Mouse (Mus musculus) lung, adult 18-20 months (tissue): ENCODE measurements around the gene Phf2.
A peak's percentile ranks its signal among the peaks of the same experiment; 100 is the strongest.
"Not testable (repeated sequence)": the region's sequence is repeated elsewhere in the genome, so short reads cannot be mapped to it uniquely, and the experiment has no call there.

Experiments
- DNase-seq, 2 experiments: peaks; one replicate each; pipeline ENCODE4 v3.0.0; 2022; ENCODE audit warnings: mixed read lengths in 2 of 2

Phf2 gene

DNA sequence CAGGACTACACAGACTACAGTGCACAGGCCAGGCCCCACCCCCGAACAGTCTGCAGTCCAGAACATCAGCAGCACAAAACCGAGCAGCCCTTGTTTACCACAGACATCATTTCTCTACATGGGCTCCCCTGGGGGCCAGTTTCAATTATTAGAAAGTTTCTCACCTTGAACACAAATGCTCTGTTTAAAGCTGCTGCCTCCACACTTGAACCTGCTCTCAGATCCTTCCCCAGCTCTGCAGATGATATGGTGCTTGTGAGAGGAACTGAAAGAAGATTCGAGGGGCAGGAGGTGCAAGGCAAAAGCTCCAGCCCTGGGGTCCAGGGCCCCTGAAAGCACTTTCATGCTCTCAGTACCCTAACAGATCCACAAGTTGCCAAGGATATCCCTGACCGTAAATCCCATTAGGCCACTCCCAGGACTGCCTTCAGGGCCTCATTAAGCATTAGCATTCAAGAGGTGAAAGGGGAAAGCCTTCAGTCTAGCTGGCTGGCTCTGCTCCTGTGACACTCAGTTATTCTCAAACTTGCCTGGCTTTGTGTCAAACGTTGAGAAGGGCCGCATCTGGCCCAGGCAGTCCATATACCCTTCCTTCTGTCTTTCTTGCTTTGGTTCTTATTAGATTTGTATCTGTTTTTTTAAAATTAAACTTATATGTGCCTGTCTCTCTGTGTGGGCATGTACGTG, 13.5 kb downstream of the Phf2 start:
- no peak for DNase-seq

DNA sequence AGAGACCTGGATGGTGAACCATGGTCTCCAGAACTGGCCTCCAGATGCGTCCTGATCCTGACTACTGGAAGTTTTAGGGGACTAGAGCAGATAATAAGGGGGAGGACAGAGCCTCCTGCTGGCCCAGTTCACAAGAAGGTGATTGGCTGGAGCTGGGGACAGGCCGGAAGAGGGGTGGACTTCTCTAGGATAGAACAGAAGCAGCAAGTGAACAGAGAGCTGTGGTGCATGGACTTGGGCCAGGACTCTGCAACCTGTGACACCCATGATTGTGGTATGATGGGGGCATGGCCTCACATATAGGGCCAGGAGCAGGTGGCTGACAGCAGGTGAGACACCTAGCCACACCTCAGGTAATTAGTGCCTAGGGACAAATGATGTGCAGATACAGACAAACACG, 17.0 kb downstream of the Phf2 start:
- no peak for DNase-seq

DNA sequence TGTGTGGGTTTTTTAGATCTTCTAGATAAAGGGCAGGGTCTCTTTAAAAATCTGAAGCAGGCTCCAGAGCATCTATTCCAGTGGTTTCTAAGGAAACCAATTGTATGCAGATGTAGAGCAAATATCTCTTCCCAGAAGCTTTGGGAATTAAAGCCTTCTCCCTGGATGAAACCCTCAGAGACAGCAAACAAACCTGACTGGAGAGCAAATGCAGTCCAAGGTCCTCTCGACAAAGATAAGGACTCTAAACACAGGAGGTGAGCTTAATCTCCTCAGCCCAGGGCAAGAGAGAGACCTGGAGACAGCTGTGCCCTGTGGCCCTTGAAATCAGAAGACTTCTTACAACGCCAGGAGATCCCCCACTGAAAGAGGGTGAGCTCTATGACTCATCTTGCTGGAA, 17.4 kb downstream of the Phf2 start:
- no peak for DNase-seq

GRCm38 (mm10) chr13:48852859-48853258, 18.1 kb downstream of the Phf2 start:
- no peak for DNase-seq

- peak in 1 of 2 experiments; percentile 51 for DNase-seq
These were observed 19.2 kb downstream of the Phf2 start for GRCm38 (mm10) chr13:48851719-48852118.

- no peak for DNase-seq
These were observed 20.1 kb downstream of the Phf2 start for GRCm38 (mm10) chr13:48850771-48851170.

DNA sequence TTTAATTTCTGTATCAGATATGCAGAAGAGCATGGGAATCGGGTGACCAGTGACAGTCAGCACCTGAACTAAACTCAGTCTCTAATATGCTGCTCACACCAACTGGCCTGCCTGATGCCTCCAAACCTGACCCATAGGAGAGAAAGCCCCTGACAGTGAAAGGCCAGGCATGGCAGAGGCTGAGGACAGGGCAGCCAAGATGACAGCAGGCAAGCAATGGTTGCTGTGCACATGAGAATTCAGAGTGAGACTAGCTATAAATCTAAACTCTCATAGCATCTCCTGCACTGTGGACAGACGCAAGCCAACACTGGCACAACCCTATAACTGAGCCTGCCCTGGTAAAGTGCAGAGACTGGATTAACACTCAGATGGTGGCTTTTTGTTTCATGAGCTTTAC, 20.6 kb downstream of the Phf2 start:
- DNase-seq: no peak

GRCm38 (mm10) chr13:48849155-48849554, 21.8 kb downstream of the Phf2 start:
- DNase-seq: peak; percentile 41 to 56

DNA sequence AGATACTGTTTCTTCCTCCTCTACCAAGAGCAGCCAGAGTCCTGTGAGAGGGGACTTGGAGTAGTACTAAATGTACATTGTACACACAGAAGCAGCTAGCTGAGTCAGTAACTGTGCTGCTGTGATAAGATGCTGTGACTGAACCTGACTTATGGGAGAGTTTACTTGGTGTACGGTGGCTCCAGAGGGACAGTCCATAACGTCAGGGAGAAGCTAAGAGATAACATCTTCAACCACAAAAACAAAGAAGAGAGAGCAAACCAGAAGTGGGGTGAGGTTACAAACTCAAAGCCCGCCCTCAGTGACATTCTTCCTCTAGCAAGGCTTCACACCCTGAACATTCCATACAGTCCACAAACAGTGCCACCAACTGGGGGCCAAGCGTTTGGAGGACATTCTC, 25.6 kb downstream of the Phf2 start:
- DNase-seq: no peak

- DNase-seq: no peak
These were observed 27.4 kb downstream of the Phf2 start for GRCm38 (mm10) chr13:48843530-48843929.

DNA sequence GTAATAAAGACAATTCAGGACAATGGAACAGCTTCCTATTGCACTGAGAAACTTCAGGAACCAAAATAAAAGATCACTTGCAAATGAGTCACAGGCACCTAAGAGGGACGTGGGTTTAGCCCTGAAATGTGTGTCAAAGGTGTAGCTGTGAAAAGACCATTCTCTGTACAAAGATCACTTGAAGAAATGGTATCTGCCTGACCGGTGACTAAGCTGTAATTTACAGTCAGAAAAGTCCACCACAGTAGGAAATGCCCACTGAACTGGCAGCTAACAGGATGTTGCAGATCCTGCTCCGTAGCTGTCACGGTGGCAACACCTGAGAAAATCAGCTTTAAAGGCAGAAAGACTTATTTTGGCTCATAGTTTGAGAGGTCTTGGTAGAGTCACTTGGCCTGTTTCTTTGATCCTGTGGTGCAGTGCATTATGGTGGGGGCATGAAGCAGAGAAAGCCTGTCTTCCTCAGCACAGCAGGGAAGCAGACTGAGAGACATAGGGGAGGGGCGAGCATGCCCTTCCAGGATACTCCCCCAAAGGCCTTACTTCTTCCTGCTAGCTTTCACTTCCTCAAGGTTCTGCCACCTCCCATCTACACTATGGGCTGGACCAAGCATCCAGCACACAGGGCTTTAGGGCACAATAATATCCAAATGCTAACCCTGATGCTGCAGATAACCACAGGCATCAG, 28.9 kb downstream of the Phf2 start:
- peak in 1 of 2 experiments; percentile 16 for DNase-seq

DNA sequence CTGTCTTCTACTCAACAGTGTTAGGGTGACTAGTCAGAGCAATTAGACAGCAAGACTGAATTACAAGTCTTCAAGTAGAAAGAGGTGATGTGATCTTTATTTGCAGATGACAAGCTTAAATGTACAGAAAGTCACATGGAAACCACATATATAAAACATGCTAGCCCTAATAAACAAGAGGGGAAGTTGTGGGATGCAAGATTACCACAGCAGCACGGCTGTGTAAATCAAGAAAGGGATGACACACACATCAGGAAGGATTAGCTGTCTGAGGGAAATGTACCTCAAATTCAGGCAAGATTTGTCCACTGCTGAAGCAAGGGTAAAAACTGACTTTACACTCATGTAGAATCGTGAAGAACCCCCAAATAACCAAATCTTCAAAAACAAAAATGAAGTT, 32.6 kb downstream of the Phf2 start:
- no peak for DNase-seq

DNA sequence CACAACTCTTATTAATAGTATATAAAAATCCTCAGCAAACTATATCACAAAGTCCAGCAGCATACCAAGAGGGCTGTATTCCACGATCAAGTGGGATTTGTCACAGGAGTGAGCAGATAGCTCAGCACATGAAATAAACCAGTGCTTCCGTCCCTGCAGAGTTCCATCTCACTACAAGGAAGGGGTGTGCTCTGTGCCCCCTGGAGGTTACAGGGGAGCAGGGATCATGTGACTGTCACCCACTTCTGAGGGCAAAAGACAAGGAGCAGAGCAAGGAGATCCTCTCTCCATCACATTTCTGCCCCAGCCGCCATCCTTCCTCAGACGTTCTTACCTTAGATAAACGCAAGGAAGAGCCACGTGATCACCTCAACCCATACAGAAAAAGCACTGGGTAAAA, 33.4 kb downstream of the Phf2 start:
- no peak for DNase-seq

DNA sequence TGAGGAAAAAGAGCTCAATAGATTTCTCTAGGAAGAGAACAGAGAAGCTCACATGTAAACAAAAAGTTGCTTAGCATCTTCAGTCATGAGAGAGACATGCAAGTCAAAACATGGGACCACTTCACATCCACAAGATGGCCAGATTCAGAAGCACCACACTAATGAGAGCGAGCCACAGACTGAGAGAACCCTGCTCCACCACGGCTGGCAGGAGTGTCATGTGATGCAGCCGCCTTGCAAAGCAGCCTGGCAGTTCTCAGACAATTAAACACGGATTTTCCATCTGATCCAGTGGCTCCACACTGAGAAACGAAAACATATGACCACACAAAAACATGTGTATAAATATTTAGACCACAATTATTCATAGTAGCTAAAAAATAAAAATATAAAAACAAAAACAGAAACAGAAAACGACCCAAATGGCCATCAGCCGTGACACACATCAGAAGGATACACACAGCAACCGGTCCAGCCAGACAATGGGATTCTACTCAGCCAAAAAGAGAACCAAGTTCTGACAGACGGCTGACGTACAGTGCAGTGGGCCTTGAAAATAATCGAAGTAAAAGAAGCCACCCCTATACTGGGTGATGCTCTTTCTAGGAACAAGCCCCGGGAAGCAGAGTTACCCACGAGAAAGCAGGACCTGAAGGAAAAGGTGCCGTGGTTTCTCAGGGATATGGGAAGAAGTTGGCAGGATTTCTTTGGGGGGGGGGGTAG, 40.2 kb downstream of the Phf2 start:
- DNase-seq: no peak

- no peak for DNase-seq
These were observed 41.1 kb downstream of the Phf2 start for GRCm38 (mm10) chr13:48829780-48830179.

DNA sequence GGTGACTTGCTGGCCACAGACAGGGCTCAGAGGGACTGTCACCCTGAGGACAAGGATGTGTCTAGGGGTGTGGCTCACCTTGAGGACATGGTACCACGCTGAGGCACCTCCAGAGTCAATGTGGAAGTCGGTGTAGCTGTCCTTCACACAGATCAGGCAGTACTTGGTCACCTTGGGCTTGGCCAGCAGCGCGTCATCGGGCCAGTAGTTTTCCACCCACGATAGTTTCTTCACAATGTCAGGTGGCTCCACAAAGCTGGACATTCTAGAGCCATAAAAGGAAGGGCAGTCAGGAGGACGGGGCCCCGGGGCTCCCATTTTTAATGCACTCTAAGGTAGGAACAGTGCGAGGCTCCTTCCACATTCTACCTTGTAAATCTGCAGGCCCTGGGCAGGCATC, 48.0 kb downstream of the Phf2 start:
- DNase-seq: no peak

DNA sequence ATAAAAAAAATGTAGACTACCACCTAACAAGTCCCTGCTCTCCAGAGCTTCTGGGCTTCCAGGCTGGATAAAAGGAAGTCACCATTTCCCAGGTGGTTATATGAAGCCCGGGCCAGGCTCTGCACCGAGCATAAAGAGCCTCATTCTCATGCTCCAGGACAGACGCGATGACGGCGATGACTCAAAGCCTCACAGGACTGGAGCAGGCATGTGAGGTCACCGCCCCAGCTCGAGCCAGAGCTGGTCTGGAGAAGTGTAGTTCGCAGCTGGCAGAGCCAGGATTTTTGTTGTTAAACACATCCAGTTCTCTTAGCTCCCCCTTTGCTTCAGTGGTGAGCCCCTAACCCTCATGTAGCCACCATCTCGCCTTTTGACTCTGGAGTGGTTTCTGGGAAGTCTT, 48.6 kb downstream of the Phf2 start:
- no peak for DNase-seq

GRCm38 (mm10) chr13:48819131-48819530, 51.8 kb downstream of the Phf2 start:
- DNase-seq: no peak

- no peak for DNase-seq
These were observed 56.5 kb downstream of the Phf2 start for GRCm38 (mm10) chr13:48814406-48814805.

DNA sequence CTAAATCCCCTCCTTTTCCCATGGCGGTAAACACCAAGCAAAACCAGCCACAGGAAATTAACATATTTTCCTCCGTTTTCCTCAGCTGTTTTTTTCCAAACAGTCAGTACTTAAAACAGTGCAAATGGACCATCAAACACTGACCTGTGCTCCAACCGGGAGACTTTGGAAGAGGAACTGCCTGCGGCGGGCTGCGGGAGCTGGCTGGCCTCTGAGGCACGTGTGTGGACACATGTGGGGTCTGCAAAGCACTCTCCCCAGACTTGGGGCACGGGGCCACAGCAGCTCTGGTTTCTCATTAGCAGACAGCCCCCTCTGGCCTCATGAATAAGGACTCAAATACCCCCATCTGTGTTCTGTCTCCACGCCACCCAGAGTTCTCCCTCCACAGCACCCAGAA, 59.9 kb downstream of the Phf2 start:
- no peak for DNase-seq

DNA sequence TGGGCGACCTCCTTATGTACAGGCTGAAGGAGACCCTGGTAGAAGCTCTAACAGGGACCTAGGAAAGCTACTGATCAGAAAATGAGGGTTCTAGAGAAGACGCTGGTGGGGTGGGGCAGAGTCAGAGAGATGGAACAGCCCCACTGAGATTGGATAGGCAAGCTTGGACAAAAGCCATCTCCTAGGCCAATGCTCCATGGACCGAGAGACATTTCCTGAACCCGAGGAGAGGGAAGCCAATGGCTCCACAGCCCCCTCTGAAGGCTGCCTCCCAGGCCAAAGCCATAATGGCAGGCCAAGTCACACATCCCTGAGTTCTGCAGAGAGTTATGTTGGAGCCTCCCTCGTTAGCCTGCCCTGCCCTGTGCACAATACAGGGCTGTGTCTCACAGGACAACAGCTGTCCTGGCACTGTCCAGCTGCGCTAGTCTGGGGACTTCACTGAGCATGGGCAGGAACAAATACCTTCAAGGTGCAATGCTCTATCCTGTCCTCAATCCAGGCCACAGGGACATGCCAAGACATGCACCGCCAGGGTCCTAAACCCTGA, 60.6 kb downstream of the Phf2 start:
- no peak for DNase-seq

GRCm38 (mm10) chr13:48809668-48810067, 61.3 kb downstream of the Phf2 start:
- DNase-seq: not testable (repeated sequence)

DNA sequence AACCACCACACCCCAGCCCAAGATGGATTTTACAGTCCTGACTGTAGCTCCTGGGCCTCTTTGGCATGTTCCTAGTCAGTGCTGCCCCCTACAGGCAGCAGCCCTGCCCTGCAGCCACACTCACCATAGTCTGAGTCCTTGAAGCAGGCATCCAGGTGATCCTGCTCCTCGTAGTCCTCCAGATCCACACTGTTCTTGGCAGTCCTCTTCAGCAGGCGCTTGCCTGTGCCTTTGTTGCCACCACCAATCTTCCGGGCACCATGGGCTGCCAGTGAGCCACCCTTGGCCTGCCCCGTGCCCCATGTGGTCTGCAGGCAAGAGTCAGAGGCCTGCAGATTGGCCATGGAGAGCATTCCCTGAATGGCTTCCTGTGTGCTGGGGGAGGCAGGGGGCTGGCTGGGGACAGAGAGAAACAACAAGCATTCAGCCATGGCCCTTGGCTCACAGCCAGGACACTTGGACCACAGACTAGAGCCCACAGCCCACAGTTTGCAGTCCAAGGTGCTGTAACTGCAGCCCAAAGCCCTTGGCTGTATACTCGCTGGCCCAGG, 63.4 kb downstream of the Phf2 start:
- peak; percentile 25 to 56 for DNase-seq
